Mouse (Mus musculus): ENCODE data around the gene Chl1.

Chl1 gene

GRCm38 (mm10) chr6:103791077-103791632 lies 280.8 kb downstream of the Chl1 start:
- no peak for DNase-seq (ENCODE audit: low read depth in 1 of 2, low spot score in 2 of 2)

- no peak for DNase-seq (ENCODE audit: low read depth in 1 of 2, low spot score in 2 of 2)
Measured at GRCm38 (mm10) chr6:103795241-103795640, 284.9 kb downstream of the Chl1 start.
